Mouse (Mus musculus): ENCODE measurements at regions not wholly inside any gene's neighbourhood (a gene's known extent, or its start where the extent isn't known, plus 50 kb on each side); places are given as distances from the start of the nearest gene placed in this dataset.

- H3K36me3 ChIP-seq (ENCODE audit: control insufficient read depth, insufficient read depth, low read length), result no peaks in the 10 kb centered on the region
- no peaks in the 10 kb centered on the region for H3K9me3 ChIP-seq (ENCODE audit: control insufficient read depth, low read length)
- no peak overlapping the region for H3K4me3 ChIP-seq (ENCODE audit: low read depth, low read length)
- ATAC-seq (ENCODE audit: low FRiP score), result peak; percentile 98
- 28% methylated on average over 15 of the region's 15 CpGs for WGBS
- DNase-seq (ENCODE audit: low spot score), result peak; percentile 76
- no peak overlapping the region for H3K9ac ChIP-seq (ENCODE audit: low read depth, low read length)
- H3K27me3 ChIP-seq (ENCODE audit: control insufficient read depth, insufficient read depth, low read length), result no peaks in the 10 kb centered on the region
- H3K27ac ChIP-seq (ENCODE audit: low read depth, low read length), result peak overlapping the region; percentile 76
- H3K4me2 ChIP-seq (replicated peaks; ENCODE audit: low read depth, low read length), result 0 out of 2 replicates have a peak overlapping the region, but pooled peaks have one; percentile 8
- no peaks in the 10 kb centered on the region for H3K4me1 ChIP-seq (replicated peaks; ENCODE audit: control insufficient read depth, insufficient read depth, low read length)
Observed at GRCm38 (mm10) chr2:74426746-74427145, 152.5 kb downstream of the Lnpk start.

DNA sequence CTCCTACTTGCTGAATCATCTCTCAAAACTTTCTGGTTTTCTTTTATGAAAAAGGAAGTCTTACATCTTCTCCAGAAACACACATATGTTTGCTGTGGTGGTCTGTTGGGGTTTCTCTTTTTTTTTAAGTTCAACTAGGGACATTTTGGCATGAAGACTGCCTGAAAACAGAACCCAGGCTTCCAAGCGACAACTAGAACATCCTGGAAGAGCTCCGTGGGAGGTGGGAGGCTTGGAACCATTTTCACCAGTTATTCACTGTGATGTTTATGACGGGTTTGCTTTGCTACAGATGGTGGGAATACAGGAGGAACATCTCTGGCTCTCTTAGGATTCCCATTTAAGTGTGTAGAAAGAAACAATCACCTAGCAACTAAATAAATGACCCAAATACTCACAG lies 154.5 kb downstream of the Lnpk start:
- Histone ChIP-seq H3K27me3 (ENCODE audit: control insufficient read depth, insufficient read depth, low read length) (no peaks in the 10 kb centered on the region), H3K27ac (ENCODE audit: low read depth, low read length) (no peak overlapping the region), H3K36me3 (ENCODE audit: control insufficient read depth, insufficient read depth, low read length) (no peaks in the 10 kb centered on the region), H3K9ac (ENCODE audit: low read depth, low read length) (no peak overlapping the region), H3K4me1 (replicated peaks; ENCODE audit: control insufficient read depth, insufficient read depth, low read length) (no peaks in the 10 kb centered on the region), H3K9me3 (ENCODE audit: control insufficient read depth, low read length) (no peaks in the 10 kb centered on the region), H3K4me3 (ENCODE audit: low read depth, low read length) (no peak overlapping the region), H3K4me2 (replicated peaks; ENCODE audit: low read depth, low read length) (no peak overlapping the region)
- 92% methylated on average over 3 of the region's 3 CpGs for WGBS
- no peak for ATAC-seq (ENCODE audit: low FRiP score)
- no peak for DNase-seq (ENCODE audit: low spot score)

DNA sequence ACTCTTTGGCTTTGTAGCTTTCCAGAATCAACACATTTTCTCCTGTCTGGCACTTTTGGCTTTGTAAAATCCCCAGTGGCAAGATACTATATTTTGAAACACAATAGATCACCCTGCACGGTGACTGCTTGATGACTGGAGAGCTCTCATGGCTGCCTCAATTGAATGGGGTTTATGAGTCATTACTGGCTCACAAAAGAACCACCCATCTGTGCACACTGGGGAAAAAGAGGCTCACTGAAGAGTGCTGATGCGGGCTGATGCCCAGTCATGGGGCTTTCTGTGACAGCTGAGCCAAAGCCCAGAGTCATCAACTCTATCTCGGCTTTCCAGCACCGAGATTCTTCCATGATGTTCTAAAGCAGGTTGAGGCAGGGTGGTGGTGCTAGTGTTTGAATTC lies 163.1 kb downstream of the Lnpk start:
- Histone ChIP-seq H3K4me2 (replicated peaks; ENCODE audit: low read depth, low read length) (no peak overlapping the region), H3K4me3 (ENCODE audit: low read depth, low read length) (no peak overlapping the region), H3K27ac (ENCODE audit: low read depth, low read length) (no peak overlapping the region), H3K4me1 (replicated peaks; ENCODE audit: control insufficient read depth, insufficient read depth, low read length) (no peaks in the 10 kb centered on the region), H3K27me3 (ENCODE audit: control insufficient read depth, insufficient read depth, low read length) (no peaks in the 10 kb centered on the region), H3K9ac (ENCODE audit: low read depth, low read length) (no peak overlapping the region), H3K36me3 (ENCODE audit: control insufficient read depth, insufficient read depth, low read length) (no peaks in the 10 kb centered on the region), H3K9me3 (ENCODE audit: control insufficient read depth, low read length) (no peaks in the 10 kb centered on the region)
- ATAC-seq (ENCODE audit: low FRiP score), result peak; percentile 69; the same call in 1 of the 2 replicates
- WGBS, result 52% methylated on average over 4 of the region's 4 CpGs
- peak; percentile 30 for DNase-seq (ENCODE audit: low spot score)

GRCm38 (mm10) chr2:74414721-74415120 lies 164.5 kb downstream of the Lnpk start:
- no peak for DNase-seq (ENCODE audit: low spot score)
- H3K9me3 ChIP-seq (ENCODE audit: control insufficient read depth, low read length), result no peaks in the 10 kb centered on the region
- no peak for ATAC-seq (ENCODE audit: low FRiP score)
- WGBS, result 96% methylated on average over 13 of the region's 13 CpGs
- H3K4me1 ChIP-seq (replicated peaks; ENCODE audit: control insufficient read depth, insufficient read depth, low read length), result no peaks in the 10 kb centered on the region
- no peak overlapping the region for H3K4me2 ChIP-seq (replicated peaks; ENCODE audit: low read depth, low read length)
- no peaks in the 10 kb centered on the region for H3K27me3 ChIP-seq (ENCODE audit: control insufficient read depth, insufficient read depth, low read length)
- no peak overlapping the region for H3K27ac ChIP-seq (ENCODE audit: low read depth, low read length)
- H3K9ac ChIP-seq (ENCODE audit: low read depth, low read length), result no peak overlapping the region
- H3K4me3 ChIP-seq (ENCODE audit: low read depth, low read length), result no peak overlapping the region
- no peaks in the 10 kb centered on the region for H3K36me3 ChIP-seq (ENCODE audit: control insufficient read depth, insufficient read depth, low read length)

- ATAC-seq (ENCODE audit: low FRiP score), result no peak
- Histone ChIP-seq H3K9me3 (ENCODE audit: control insufficient read depth, low read length) (no peaks in the 10 kb centered on the region), H3K4me1 (replicated peaks; ENCODE audit: control insufficient read depth, insufficient read depth, low read length) (no peaks in the 10 kb centered on the region), H3K9ac (ENCODE audit: low read depth, low read length) (no peak overlapping the region), H3K4me3 (ENCODE audit: low read depth, low read length) (no peak overlapping the region), H3K4me2 (replicated peaks; ENCODE audit: low read depth, low read length) (no peak overlapping the region), H3K27me3 (ENCODE audit: control insufficient read depth, insufficient read depth, low read length) (no peaks in the 10 kb centered on the region), H3K27ac (ENCODE audit: low read depth, low read length) (no peak overlapping the region), H3K36me3 (ENCODE audit: control insufficient read depth, insufficient read depth, low read length) (no peaks in the 10 kb centered on the region)
- DNase-seq (ENCODE audit: low spot score), result no peak
- 86% methylated on average over 4 of the region's 4 CpGs for WGBS
Observed at GRCm38 (mm10) chr2:74409856-74410404, 169.3 kb downstream of the Lnpk start.

DNA sequence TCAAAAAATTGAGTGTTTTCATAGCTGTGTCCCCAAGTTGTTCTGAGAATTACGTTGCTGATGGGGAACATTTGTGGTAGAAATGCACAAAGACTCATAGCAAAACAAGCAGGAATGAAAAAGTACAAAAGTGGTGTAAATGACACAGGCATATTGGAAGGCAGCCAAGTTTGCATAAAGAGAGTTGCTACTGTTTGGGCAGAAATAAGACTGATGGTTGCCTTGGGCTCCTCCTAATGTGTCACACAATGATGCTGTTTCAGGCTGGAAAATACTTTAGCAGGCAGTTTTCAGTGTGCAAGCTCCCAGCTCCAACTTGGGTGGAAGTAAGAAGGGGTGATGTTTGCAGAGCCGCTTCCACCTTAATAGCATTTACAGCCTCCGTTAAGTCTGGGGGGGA lies 174.7 kb downstream of the Lnpk start:
- ATAC-seq (ENCODE audit: low FRiP score) (no peak), DNase-seq (ENCODE audit: low spot score) (no peak)
- Histone ChIP-seq H3K9ac (ENCODE audit: low read depth, low read length) (no peak overlapping the region), H3K4me1 (replicated peaks; ENCODE audit: control insufficient read depth, insufficient read depth, low read length) (no peaks in the 10 kb centered on the region), H3K4me2 (replicated peaks; ENCODE audit: low read depth, low read length) (no peak overlapping the region), H3K27me3 (ENCODE audit: control insufficient read depth, insufficient read depth, low read length) (no peaks in the 10 kb centered on the region), H3K36me3 (ENCODE audit: control insufficient read depth, insufficient read depth, low read length) (no peaks in the 10 kb centered on the region), H3K4me3 (ENCODE audit: low read depth, low read length) (no peak overlapping the region), H3K9me3 (ENCODE audit: control insufficient read depth, low read length) (no peaks in the 10 kb centered on the region), H3K27ac (ENCODE audit: low read depth, low read length) (0 out of 2 replicates have a peak overlapping the region, but pooled peaks have one; percentile 27)
- WGBS, result 72% methylated on average over 3 of the region's 3 CpGs

GRCm38 (mm10) chr2:74391064-74391463 lies 188.2 kb downstream of the Lnpk start:
- ATAC-seq (ENCODE audit: low FRiP score), result no peak
- 88% methylated on average over 4 of the region's 4 CpGs for WGBS
- Histone ChIP-seq H3K36me3 (ENCODE audit: control insufficient read depth, insufficient read depth, low read length) (no peaks in the 10 kb centered on the region), H3K9me3 (ENCODE audit: control insufficient read depth, low read length) (no peaks in the 10 kb centered on the region), H3K4me3 (ENCODE audit: low read depth, low read length) (no peak overlapping the region), H3K27me3 (ENCODE audit: control insufficient read depth, insufficient read depth, low read length) (no peaks in the 10 kb centered on the region), H3K4me2 (replicated peaks; ENCODE audit: low read depth, low read length) (no peak overlapping the region), H3K9ac (ENCODE audit: low read depth, low read length) (no peak overlapping the region), H3K4me1 (replicated peaks; ENCODE audit: control insufficient read depth, insufficient read depth, low read length) (no peaks in the 10 kb centered on the region), H3K27ac (ENCODE audit: low read depth, low read length) (no peak overlapping the region)
- DNase-seq (ENCODE audit: low spot score), result no peak

DNA sequence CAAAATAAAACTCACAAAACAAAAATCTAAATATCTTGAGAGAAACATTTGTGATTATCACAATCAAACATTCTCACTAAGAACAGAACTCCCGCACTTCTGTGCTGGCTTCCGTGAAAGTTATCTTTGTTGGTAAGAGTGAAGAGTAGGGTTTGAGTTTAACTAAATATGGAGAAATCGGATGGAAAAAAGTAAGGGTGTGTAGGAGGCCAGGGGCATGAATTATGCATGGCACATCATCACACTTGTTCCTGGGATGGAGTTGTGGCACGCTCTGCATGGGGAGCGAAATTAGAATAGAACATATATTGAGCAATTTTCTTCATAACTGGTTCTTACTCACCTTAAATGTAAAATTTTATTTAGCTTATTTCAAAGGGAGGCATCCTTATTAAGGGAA lies 191.2 kb downstream of the Lnpk start:
- Histone ChIP-seq H3K4me1 (replicated peaks; ENCODE audit: control insufficient read depth, insufficient read depth, low read length) (no peaks in the 10 kb centered on the region), H3K27ac (ENCODE audit: low read depth, low read length) (no peak overlapping the region), H3K27me3 (ENCODE audit: control insufficient read depth, insufficient read depth, low read length) (no peaks in the 10 kb centered on the region), H3K36me3 (ENCODE audit: control insufficient read depth, insufficient read depth, low read length) (no peaks in the 10 kb centered on the region), H3K9ac (ENCODE audit: low read depth, low read length) (no peak overlapping the region), H3K4me2 (replicated peaks; ENCODE audit: low read depth, low read length) (no peak overlapping the region), H3K9me3 (ENCODE audit: control insufficient read depth, low read length) (no peaks in the 10 kb centered on the region), H3K4me3 (ENCODE audit: low read depth, low read length) (no peak overlapping the region)
- DNase-seq (ENCODE audit: low spot score) (no peak), ATAC-seq (ENCODE audit: low FRiP score) (no peak)
- WGBS, result 86% methylated on average over 5 of the region's 5 CpGs

- WGBS, result 94% methylated on average over 1 of the region's 1 CpGs
- Histone ChIP-seq H3K4me1 (replicated peaks; ENCODE audit: control insufficient read depth, insufficient read depth, low read length) (no peaks in the 10 kb centered on the region), H3K27me3 (ENCODE audit: control insufficient read depth, insufficient read depth, low read length) (no peaks in the 10 kb centered on the region), H3K9ac (ENCODE audit: low read depth, low read length) (no peak overlapping the region), H3K9me3 (ENCODE audit: control insufficient read depth, low read length) (no peaks in the 10 kb centered on the region), H3K4me2 (replicated peaks; ENCODE audit: low read depth, low read length) (no peak overlapping the region), H3K4me3 (ENCODE audit: low read depth, low read length) (no peak overlapping the region), H3K27ac (ENCODE audit: low read depth, low read length) (no peak overlapping the region), H3K36me3 (ENCODE audit: control insufficient read depth, insufficient read depth, low read length) (no peaks in the 10 kb centered on the region)
- DNase-seq (ENCODE audit: low spot score) (no peak), ATAC-seq (ENCODE audit: low FRiP score) (no peak)
Observed at GRCm38 (mm10) chr2:74384918-74385317, 194.3 kb downstream of the Lnpk start.
